Mouse (Mus musculus) right cerebral cortex, postnatal 25 days (tissue): ENCODE measurements around the gene Gm8439.
"Not testable (repeated sequence)": the region's sequence is repeated elsewhere in the genome, so short reads cannot be mapped to it uniquely, and the experiment has no call there.

Experiments used
- DNase-seq: peaks from one replicate; pipeline ENCODE4 v3.0.0; 2022

Gm8439 gene

GRCm38 (mm10) chr4:120588445-120588844 is at the start of gene Gm8439:
Gene Gm8439 (plus strand): TSS chr4:120588745.
- DNase-seq: no peak

DNA sequence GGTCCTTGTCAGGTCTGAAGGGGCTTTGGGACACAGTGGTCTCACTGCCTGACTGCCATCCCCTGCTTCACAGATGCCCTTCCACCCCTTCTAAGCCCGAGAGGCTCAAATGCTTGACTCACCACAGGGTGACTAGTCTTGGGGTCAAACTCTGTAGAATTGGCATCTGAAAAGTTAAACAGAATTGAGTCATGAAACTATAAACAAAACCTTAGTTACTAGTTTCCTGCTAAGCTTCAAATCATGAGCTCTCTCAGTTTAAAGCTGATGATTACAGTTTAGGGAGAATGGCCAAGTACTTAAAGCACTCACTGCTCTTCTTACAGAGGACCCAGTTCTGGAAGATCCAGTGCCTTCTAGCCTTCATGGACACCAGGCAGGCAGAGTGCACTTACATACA is 43.6 kb upstream of the Gm8439 start:
- no peak for DNase-seq

- DNase-seq: no peak
These were observed 32.0 kb upstream of the Gm8439 start for GRCm38 (mm10) chr4:120556592-120556991.

DNA sequence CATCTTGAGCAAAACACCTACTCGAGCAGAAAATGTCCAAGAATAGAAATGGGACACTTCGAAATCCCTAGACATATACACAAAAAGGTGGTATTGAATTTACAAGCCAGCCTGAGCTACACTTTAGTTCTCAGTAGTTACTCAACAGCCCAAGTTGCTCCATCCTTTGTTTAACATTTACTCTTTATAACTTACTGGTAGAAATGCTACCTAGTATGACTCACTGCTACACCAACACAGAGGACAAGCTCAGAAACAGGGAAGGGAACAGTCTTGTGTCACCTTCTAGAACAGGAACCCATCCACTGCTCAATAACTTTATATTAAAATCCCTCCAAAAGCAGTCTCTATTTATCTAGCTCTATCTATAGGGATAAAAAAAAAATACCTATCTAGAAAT is 22.8 kb upstream of the Gm8439 start:
- no peak for DNase-seq

- DNase-seq: no peak
These were observed 20.5 kb upstream of the Gm8439 start for GRCm38 (mm10) chr4:120568005-120568404.

GRCm38 (mm10) chr4:120569025-120569424 is 19.5 kb upstream of the Gm8439 start:
- no peak for DNase-seq

- peak; percentile 96 for DNase-seq
These were observed 18.8 kb upstream of the Gm8439 start, which contains the start of gene Ctps for GRCm38 (mm10) chr4:120569486-120570437. Gene Ctps (minus strand): TSS chr4:120570276.

DNA sequence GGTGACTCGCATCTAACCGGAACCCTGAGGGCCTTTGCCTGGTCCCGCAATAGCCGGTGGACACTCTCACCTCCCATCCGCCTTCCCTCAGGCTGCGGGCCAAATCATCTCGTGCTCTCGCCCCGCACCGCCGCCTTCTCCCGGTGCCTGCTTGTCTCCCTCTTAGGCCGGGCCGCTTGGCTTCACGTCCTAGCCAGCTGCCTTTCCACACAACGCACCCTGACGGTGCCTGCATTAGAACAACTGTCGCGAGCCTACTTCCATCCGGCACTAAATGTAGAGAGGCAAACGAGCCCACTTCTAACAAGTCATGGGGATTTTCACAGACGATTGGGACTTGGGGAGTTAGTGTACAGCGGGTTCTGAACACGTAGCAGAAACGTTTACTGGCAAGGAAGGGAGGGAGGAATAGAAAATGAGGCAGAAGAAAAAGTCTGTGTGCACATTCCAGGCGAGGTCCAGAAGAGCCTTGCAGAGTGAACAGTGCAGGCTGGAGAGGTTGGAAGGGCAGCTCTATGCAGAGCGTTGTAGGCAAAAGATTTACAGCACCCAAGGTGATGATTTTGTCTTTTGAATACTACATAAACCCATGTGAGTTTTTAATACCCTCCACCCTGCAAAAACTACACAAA is 18.0 kb upstream of the Gm8439 start:
- no peak for DNase-seq

- DNase-seq: no peak
These were observed 17.5 kb upstream of the Gm8439 start for GRCm38 (mm10) chr4:120571070-120571464.

- no peak for DNase-seq
These were observed 16.9 kb upstream of the Gm8439 start for GRCm38 (mm10) chr4:120571691-120572090.

GRCm38 (mm10) chr4:120580894-120581293 is 7.7 kb upstream of the Gm8439 start:
- DNase-seq: no peak

DNA sequence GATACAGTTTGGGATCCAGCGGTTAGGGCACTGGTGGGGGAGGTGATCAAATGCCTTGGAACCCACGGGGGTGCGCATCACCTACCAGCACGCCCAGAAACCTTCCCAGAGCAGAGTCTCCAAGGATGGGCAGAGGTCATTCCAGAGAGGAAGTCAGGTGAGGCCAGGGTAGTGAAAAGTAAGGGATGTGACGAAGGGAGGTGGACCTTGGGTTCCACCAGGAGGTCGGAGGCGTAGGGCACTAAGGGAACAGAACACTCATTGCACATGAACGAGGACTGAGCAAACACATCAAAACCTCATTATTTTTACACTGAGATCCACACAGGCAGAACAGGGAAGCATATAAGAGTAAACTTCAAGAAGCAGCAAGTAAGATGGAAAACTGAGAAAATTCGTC is 6.8 kb upstream of the Gm8439 start:
- no peak for DNase-seq

DNA sequence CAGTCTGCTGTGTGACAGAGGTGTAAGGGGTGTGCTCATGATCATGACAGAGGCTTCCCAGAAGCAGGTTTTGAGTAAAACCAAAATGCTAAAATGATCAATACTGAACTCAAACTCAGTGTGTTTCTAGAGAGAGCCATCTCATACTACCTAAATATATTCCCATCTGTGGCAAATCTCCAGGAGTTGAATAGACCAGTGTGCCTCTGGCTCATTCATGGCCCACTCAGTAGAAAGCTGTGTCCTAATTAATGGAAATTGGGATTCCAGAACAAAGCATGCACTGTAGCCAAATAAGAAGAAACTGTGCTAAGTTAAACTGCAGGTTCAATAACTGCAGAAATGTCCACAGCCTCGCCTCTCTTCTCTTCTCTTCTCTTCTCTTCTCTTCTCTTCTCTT is 1.6 kb upstream of the Gm8439 start:
- DNase-seq: no peak

DNA sequence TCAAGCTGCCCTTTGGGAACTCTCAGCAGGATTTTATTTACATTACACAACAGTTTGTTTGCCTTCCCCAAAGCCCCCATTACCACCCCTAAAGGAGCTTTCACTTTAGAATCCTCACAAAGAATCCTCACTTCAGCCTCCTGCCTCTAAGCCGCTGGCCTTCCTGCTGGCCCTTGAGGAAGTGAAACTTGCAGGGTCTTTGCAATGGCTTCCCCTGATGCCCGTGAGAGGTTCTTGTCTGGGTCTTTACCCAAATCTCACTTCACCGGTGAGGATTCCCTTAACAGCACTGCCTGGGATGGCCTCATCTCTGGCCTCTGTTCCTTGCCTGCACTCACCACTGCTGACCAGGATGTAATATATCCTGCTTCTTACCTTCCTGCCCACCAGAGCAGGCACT is 525 bp downstream of the Gm8439 start:
- DNase-seq: no peak

GRCm38 (mm10) chr4:120589815-120590422 is 1.4 kb downstream of the Gm8439 start:
- DNase-seq: peak; percentile 44

GRCm38 (mm10) chr4:120590973-120591372 is 2.4 kb downstream of the Gm8439 start:
- no peak for DNase-seq

GRCm38 (mm10) chr4:120596210-120596609 is 7.7 kb downstream of the Gm8439 start:
- DNase-seq: not testable (repeated sequence)

- no peak for DNase-seq
These were observed 10.4 kb downstream of the Gm8439 start for GRCm38 (mm10) chr4:120598922-120599321.

DNA sequence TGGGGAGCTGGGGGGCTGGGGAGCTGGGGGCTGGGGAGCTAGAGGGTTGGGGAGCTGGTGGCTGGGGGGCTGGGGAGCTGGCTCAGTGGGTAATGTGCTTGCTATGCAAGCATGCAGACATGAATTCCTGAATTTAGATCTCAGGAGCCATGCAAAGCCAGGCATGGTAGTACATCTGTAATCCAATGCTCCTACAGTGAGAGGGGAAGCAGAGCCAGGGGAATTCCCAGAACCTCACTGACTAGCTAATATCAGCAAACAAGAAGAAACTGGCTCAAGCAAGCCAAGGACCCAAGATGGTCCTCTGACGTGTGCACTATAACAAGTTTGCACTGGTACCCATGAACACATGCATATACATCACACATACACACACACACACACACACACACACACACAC is 13.2 kb downstream of the Gm8439 start:
- DNase-seq: no peak

GRCm38 (mm10) chr4:120602669-120603068 is 14.1 kb downstream of the Gm8439 start:
- no peak for DNase-seq

GRCm38 (mm10) chr4:120606941-120607340 is 18.4 kb downstream of the Gm8439 start:
- DNase-seq: no peak

GRCm38 (mm10) chr4:120611005-120611404 is 22.5 kb downstream of the Gm8439 start:
- DNase-seq: no peak

DNA sequence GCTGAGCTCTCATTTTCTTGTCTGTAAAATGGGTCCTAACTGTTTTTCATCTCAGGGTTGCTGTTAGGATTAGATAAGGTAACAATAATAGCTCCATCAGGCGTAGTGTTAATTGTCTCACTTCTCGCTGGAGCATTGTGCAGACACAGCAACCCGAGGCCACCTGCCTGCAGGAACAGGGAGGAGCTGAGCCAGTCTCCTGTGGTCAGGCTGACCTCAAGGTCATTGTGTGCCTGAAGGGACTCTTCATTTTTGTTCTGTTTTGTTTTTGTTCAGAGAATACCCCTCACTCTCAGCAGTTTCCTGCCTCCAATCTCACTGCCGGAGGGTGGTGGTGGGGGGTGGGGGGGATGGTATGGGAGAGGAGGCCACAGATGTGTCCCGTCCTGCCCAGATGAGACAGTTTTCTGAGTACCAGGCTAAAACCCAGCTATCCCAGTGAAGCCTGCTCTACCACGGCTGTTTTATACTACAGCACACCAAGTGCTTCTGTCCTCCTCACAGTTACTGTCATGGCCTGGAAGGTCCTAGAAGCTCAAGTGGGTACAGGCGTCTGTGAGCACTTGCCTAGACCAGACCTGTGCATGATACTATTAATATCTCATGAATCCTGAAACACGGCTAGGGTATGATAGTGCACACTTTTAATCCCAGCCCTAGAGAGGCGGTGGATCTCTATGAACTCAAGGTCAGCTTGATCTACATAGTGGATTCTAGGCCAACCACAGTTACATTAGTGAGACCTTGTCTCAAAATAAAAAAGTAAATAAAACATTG is 23.9 kb downstream of the Gm8439 start:
- no peak for DNase-seq
